9 mouse cellular contexts compared by ENCODE assay signal in the genomic region with DNA sequence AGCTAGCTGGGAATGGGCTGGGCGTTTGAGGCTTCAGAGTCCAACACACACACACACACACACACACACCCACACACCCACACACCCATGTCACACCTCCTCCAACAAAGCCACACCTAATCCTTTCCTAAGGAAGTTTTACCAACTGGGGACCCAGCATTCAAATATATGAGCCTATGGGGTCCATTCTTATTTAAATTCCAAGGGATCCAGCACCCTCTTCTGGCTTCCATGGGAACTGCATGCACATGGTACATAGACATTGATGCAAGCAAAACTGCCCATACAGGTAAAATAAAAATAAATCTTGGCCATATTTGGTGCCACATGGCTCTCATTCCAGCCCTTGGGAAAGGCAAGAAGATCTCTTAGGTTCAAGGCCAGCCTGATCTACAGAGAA. TPM values are rescaled to one million over a fixed set of nuclear protein-coding genes. Genes with fewer than 3 reads are reported as not detected.
DNase-seq lines count a peak whose midpoint lies in the region; ATAC-seq and TF ChIP-seq lines count a peak whose summit lies in the region.
"Had no signal": no experiment of that assay in that cellular context is flagged by ENCODE, and none has a peak within 500 bp of the region (broad histone marks: within the 10 kb centered on the region; RNA-seq: fewer than 3 reads in every experiment).

No protein-coding gene starts in this region.

- 100% methylated on average over 1 of the region's 1 CpGs for WGBS in embryonic facial prominence, embryonic 14.5 days

- no peaks in the 10 kb centered on the region for H3K9me3 ChIP-seq in CH12.LX (replicated peaks; ENCODE audit: low read length)
- no peaks in the 10 kb centered on the region for H3K9me3 ChIP-seq in embryonic facial prominence, embryonic 14.5 days (ENCODE audit: control insufficient read depth, low read length)
- H3K9me3 ChIP-seq: limb, embryonic 15.5 days had no signal

- dilution Hi-C loops in CH12.LX (cut with MboI; ENCODE audit: extremely low pct_ligation_motif_present, extremely low pct_unique_long_range_greater_than_20kb, low sequenced_read_pairs), result no loop called here

- no peak for ATAC-seq in embryonic facial prominence, embryonic 14.5 days (ENCODE audit: low read depth)

- in situ Hi-C loops in CH12.LX (cut with MboI; ENCODE audit: low pct_ligation_motif_present, low pct_unique_long_range_greater_than_20kb, low sequenced_read_pairs), result no loop called here

- H3K4me2 ChIP-seq in CH12.LX (ENCODE audit: insufficient read depth, low read depth, poor library complexity, severe bottlenecking), result no peak overlapping the region
- no peak overlapping the region for H3K4me2 ChIP-seq in embryonic facial prominence, embryonic 14.5 days (ENCODE audit: low read depth, low read length)
- H3K4me2 ChIP-seq: limb, embryonic 15.5 days had no signal

- peaks cover 10 to 27% of the 10 kb centered on the region in 2 experiments for H3K36me3 ChIP-seq in CH12.LX (replicated peaks in 1 of 2; ENCODE audit: control insufficient read depth in 1 of 2, insufficient read depth in 1 of 2, low read length in 1 of 2)
- peaks cover 42% of the 10 kb centered on the region for H3K36me3 ChIP-seq in embryonic facial prominence, embryonic 14.5 days (ENCODE audit: control insufficient read depth, insufficient read depth, low read length)

- TF ChIP-seq EP300 in CH12.LX (IDR thresholded peaks at IDR 0.05; ENCODE audit: low read length), result no peak

- H3K4me3 ChIP-seq in CH12.LX (replicated peaks in 1 of 3; ENCODE audit: low read depth in 2 of 3, low read length in 2 of 3, poor library complexity in 1 of 3), result no peak overlapping the region
- no peak overlapping the region for H3K4me3 ChIP-seq in embryonic facial prominence, embryonic 14.5 days (ENCODE audit: low read depth, low read length)
- H3K4me3 ChIP-seq: limb, embryonic 15.5 days had no signal

- DNase-seq in adrenal gland, adult 18-20 months (ENCODE audit: low spot score in 2 of 2), result peak; percentile 29 to 35
- no peak for DNase-seq in adrenal gland, adult 8-10 months
- peak; percentile 39 for DNase-seq in layer of hippocampus, adult 11-12 months (ENCODE audit: low spot score)
- DNase-seq in layer of hippocampus, adult 9-10 months (ENCODE audit: low spot score), result no peak
- peak; percentile 29 for DNase-seq in CH12.LX (ENCODE audit: extremely low read depth)
- DNase-seq in embryonic facial prominence, embryonic 14.5 days (ENCODE audit: low spot score), result peak; percentile 22
- peak; percentile 55 for DNase-seq in retina, postnatal 1 day
- DNase-seq in urinary bladder, postnatal 25 days (ENCODE audit: low spot score), result no peak

- no peaks in the 10 kb centered on the region for H3K27me3 ChIP-seq in CH12.LX (replicated peaks)
- no peaks in the 10 kb centered on the region for H3K27me3 ChIP-seq in embryonic facial prominence, embryonic 14.5 days (replicated peaks; ENCODE audit: control insufficient read depth, insufficient read depth, low read length)
- H3K27me3 ChIP-seq: limb, embryonic 15.5 days had no signal

- H3K27ac ChIP-seq in CH12.LX (ENCODE audit: insufficient read depth, low read depth), result no peak overlapping the region
- H3K27ac ChIP-seq in embryonic facial prominence, embryonic 14.5 days (replicated peaks; ENCODE audit: low read depth, low read length), result no peak overlapping the region
- H3K27ac ChIP-seq: limb, embryonic 15.5 days had no signal

- TF ChIP-seq POLR2A in CH12.LX (IDR thresholded peaks at IDR 0.05; ENCODE audit: low read depth, low read length), result no peak

- no peaks in the 10 kb centered on the region for H3K4me1 ChIP-seq in CH12.LX (ENCODE audit: control insufficient read depth in 1 of 2, insufficient read depth in 2 of 2)
- H3K4me1 ChIP-seq in embryonic facial prominence, embryonic 14.5 days (ENCODE audit: control insufficient read depth, insufficient read depth, low read length), result no peaks in the 10 kb centered on the region
- H3K4me1 ChIP-seq: limb, embryonic 15.5 days had no signal

- H3K9ac ChIP-seq in CH12.LX (ENCODE audit: insufficient read depth, low read depth), result no peak overlapping the region
- no peak overlapping the region for H3K9ac ChIP-seq in embryonic facial prominence, embryonic 14.5 days (ENCODE audit: low read depth, low read length)
- H3K9ac ChIP-seq: limb, embryonic 15.5 days had no signal

- TF ChIP-seq RAD21 in CH12.LX (IDR thresholded peaks at IDR 0.05; ENCODE audit: low read depth, low read length), result peak; percentile 53

- TF ChIP-seq CTCF in CH12.LX (conservative IDR thresholded peaks at IDR 0.05 in 1 of 2, IDR thresholded peaks at IDR 0.05 in 1 of 2; ENCODE audit: low read depth in 2 of 2, low read length in 2 of 2), result peak; percentile 67 to 74

- no peaks in the 10 kb centered on the region for H3K79me2 ChIP-seq in CH12.LX (replicated peaks; ENCODE audit: control insufficient read depth, extremely low read depth, insufficient read depth, poor library complexity, severe bottlenecking)

TF ChIP-seq in CH12.LX, 34 proteins besides CTCF, POLR2A, EP300 and RAD21:
- TF ChIP-seq SMC3 (IDR thresholded peaks at IDR 0.05; ENCODE audit: low read depth, low read length), result peak; percentile 36
- no peak for TF ChIP-seq HCFC1 (IDR thresholded peaks at IDR 0.05; ENCODE audit: low read depth, low read length)
TF ChIP-seq in CH12.LX: peak in this region for 1.

RNA-seq across cellular contexts. Expression of a gene that starts 16.1 kb away (rescaled TPM):
- total RNA-seq in adrenal gland, adult 18-20 months (2021), result 100 to 1,000 TPM; 116 to 137 TPM
- 100 to 1,000 TPM; 133 to 158 (median 149) TPM for total RNA-seq in adrenal gland, adult 8-10 months (2022)
- total RNA-seq in CH12.LX (2012; rRNA removed) (24.3 and 30.4 TPM in 2 replicates), CH12.LX (2014; rRNA removed) (23.9 and 24.8 TPM in 2 replicates)
- 18.3 TPM in 2 replicates for polyA plus RNA-seq in CH12.LX (2012; ENCODE audit: insufficient read length, low read depth)
- polyA plus RNA-seq in embryonic facial prominence, embryonic 14.5 days (2014; fragmentation: Nextera tagmentation; extraction: Ambion mirVana), result 112 and 116 TPM in 2 replicates

RNA-seq across cellular contexts. Expression of a gene that starts 25.7 kb away (rescaled TPM):
- 10 to 100 TPM; 81.0 to 89.6 TPM for total RNA-seq in adrenal gland, adult 18-20 months (2021)
- total RNA-seq in adrenal gland, adult 8-10 months (2022), result 100 to 1,000 TPM in 1 of 4 experiments, 10 to 100 TPM in 3; 88.6 to 111 (median 90.3) TPM
- total RNA-seq in CH12.LX (2012; rRNA removed) (134 and 136 TPM in 2 replicates), CH12.LX (2014; rRNA removed) (156 and 159 TPM in 2 replicates)
- polyA plus RNA-seq in CH12.LX (2012; ENCODE audit: insufficient read length, low read depth), result 119 and 127 TPM in 2 replicates
- 196 and 210 TPM in 2 replicates for polyA plus RNA-seq in embryonic facial prominence, embryonic 14.5 days (2014; fragmentation: Nextera tagmentation; extraction: Ambion mirVana)

RNA-seq across cellular contexts. Expression of a gene that starts 32.7 kb away (rescaled TPM):
- total RNA-seq in adrenal gland, adult 18-20 months (2021), result under 1 TPM; 0.23 to 0.58 TPM
- total RNA-seq in adrenal gland, adult 8-10 months (2022), result not detected
- total RNA-seq in CH12.LX (2012; rRNA removed) (not detected in 2 replicates), CH12.LX (2014; rRNA removed) (not detected in 2 replicates)
- not detected in 2 replicates for polyA plus RNA-seq in CH12.LX (2012; ENCODE audit: insufficient read length, low read depth)
- polyA plus RNA-seq in embryonic facial prominence, embryonic 14.5 days (2014; fragmentation: Nextera tagmentation; extraction: Ambion mirVana), result not detected in 2 replicates
- polyA plus RNA-seq: limb, embryonic 15.5 days had no signal

RNA-seq across cellular contexts. Expression of a gene that starts 46.3 kb away (rescaled TPM):
- total RNA-seq in adrenal gland, adult 18-20 months (2021), result 10 to 100 TPM; 22.5 to 26.0 TPM
- 10 to 100 TPM; 19.7 to 25.4 (median 22.5) TPM for total RNA-seq in adrenal gland, adult 8-10 months (2022)
- total RNA-seq in CH12.LX (2012; rRNA removed) (145 and 232 TPM in 2 replicates), CH12.LX (2014; rRNA removed) (199 and 252 TPM in 2 replicates)
- polyA plus RNA-seq in CH12.LX (2012; ENCODE audit: insufficient read length, low read depth), result 128 and 139 TPM in 2 replicates
- 33.1 and 33.5 TPM in 2 replicates for polyA plus RNA-seq in embryonic facial prominence, embryonic 14.5 days (2014; fragmentation: Nextera tagmentation; extraction: Ambion mirVana)

Comparison
In these comparisons a context has a peak if more than half of its experiments do, and no peak if none do; other contexts are left out.
1. DNase-seq: peak in adrenal gland, adult 18-20 months (2 of 2), layer of hippocampus, adult 11-12 months (single experiment), CH12.LX (single experiment), embryonic facial prominence, embryonic 14.5 days (single experiment) and retina, postnatal 1 day (single experiment); none in adrenal gland, adult 8-10 months (single experiment), layer of hippocampus, adult 9-10 months (single experiment) and urinary bladder, postnatal 25 days (single experiment).